Mouse (Mus musculus) retina, postnatal 1 day (tissue): ENCODE measurements around the gene Ccr4.
A peak's percentile ranks its signal among the peaks of the same experiment; 100 is the strongest.

Experiments used
- DNase-seq: peaks from one replicate; pipeline ENCODE4 v3.0.0-alpha.2; 2012

Gene Ccr4

DNA sequence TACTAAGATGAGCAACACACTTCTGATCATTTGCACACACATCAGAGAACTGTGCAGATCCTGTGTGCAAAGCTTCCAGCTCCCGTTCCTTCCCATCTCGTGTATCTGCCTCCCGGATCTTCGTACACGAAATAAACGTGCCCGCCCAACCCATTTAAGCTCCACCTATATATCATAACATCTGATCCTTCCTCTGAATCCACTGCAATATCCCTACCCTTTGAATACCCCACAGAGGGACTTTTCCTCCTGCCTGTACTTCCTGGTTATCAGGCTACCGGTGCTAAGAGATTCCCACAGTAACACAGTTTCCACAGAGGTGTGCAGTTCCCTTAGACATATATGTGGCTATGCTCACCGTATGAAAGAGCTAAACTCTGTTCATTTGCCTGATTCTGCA lies at the start of gene Ccr4:
Gene Ccr4, minus strand, starts transcription at position 101 of the 400 bp plus-strand sequence.
- no peak for DNase-seq

DNA sequence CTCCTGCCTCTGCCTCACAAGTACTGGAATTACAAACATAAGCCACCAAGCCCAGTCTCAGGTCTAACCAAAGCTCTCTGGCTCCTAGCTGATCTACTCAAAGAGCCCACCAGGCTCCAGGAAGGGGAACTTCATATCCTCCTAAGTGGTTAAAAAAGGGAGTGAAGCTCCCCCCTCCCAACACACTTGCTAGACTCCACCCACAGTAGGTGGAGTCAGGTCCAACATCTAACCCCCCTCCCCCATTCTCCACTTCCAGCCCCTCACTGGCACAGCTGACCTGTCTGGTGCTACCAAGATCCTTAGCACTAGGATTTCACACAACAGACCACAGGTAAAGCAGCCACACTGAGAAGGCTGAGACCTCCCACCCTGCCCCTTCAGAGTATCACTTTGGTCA lies 49.1 kb upstream of the Ccr4 start:
- DNase-seq: peak; percentile 34

DNA sequence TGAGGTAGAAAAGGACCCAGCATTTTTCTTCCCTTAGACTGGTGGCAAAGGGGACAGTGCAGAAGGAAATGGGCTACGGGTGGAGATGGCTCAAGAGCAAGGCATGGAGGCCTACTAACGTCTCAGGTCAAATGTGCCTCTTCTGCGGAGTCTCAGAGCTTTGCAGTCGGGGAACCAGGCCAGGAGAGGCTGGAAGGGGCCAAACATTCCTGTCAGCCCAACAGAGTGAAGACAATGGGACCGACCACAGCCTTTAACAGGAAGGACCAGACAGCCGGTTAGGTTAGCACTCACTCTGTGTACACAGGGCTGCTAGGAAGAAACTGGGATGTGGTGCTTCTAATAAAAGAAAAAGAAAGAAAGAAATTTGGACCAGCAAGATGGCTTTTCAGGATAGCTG lies 45.3 kb upstream of the Ccr4 start:
- DNase-seq: no peak

DNA sequence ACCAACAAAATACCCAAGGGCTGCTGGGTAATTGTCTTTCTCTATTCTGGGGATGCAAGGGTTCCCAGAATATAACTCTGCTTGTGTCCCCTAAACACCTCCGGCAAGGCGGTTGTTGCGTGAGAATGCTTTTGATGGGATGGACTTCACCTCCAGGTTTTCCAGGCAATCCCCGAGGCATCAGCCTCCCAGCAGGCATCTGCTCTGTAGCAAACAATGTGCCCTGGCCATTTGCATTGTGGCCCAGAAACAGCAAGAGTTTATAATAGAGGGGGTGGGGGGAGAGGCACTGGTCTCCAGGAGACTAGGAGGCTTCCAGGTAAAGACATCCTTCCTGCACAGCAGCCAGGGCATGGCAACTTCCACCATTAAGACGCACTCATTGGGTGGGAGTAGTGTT lies 44.4 kb upstream of the Ccr4 start:
- DNase-seq: peak; percentile 82

DNA sequence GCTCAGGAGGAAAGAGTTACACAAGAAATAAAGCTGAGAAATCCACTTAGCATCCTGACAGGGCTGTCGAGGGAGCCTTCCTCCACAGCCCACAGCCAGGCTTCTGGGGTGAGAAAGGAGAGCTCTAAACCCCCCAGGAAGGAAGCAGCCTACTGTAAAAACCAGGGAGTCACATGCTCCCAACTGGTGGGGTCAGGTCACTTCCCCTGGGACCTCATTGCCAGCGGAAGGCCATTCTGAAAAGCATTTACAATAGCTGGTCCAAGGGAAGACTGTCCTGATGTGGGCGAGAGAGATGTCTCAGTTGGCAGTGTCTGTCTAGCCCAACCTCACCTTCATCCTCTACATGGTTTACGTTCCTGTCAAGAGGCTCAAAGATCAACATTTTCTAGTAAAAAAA lies 43.8 kb upstream of the Ccr4 start:
- DNase-seq: no peak

DNA sequence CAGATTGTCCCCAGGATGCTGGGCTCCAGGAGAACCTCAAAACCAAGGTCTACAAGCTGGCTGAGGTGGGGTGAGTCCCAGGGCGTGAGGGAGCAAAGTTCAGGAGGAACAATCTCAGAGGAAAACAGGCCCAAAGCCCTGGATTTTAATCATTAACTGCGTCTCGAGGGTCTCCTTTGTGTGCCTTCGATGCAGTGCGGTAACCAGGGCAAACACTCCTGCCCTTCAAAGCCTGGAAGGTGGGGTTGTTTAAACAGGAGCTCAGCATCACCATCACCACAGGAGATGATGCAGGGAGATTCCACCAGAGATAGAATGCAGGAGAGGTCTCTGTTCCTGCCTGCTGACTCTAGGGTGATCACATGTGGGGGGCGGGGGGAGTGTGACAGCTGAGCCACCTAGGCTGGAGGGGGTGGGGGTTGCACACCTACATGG lies 42.9 kb upstream of the Ccr4 start:
- DNase-seq: no peak

DNA sequence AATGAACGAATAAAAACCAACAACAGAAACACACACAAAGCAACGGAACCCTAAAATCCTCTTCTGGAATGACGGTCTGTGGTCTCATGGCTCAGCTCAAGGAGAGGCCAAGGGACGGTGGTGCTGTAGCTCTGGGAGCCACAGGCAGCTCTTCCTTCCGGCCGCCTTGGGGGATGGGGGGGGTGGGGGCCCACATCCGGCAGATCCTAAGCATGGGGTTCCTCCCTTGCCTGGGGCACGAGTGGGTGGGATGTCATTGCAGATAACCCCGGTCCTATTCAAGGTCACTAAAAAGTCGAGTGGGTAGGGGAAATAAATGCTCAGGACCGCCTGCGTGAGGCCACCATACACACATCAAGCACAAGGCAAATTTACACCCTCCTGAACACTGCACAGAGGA lies 42.0 kb upstream of the Ccr4 start:
- no peak for DNase-seq

DNA sequence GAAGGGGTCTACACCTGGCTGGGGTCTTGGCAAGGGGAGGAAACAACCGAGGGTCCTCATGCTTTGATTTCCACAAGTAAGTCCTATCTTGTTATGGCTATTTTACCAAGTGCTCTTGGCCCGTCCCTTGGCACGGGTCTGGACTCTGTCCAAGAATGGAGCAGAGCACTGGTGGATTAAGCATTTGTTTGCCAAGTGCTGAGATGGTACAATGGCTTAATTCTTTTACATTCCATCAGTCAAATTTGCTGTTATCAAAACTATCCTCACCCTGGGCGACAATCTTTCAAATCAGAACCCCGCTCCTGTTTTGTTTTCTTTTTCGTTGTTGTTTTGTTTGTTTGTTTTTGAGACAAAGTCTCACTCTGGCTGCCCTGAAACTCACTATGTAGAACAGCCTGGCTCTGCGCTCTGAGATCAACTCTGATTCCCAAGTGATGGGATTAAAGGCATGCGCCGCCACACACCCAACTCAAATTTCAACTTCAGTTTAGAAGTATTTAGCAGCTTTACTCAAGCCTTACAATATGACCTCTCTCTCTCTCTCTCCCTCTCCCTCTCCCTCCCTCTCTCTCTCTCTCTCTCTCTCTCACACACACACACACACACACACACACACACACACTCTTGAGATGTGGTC lies 40.2 kb upstream of the Ccr4 start:
- no peak for DNase-seq

DNA sequence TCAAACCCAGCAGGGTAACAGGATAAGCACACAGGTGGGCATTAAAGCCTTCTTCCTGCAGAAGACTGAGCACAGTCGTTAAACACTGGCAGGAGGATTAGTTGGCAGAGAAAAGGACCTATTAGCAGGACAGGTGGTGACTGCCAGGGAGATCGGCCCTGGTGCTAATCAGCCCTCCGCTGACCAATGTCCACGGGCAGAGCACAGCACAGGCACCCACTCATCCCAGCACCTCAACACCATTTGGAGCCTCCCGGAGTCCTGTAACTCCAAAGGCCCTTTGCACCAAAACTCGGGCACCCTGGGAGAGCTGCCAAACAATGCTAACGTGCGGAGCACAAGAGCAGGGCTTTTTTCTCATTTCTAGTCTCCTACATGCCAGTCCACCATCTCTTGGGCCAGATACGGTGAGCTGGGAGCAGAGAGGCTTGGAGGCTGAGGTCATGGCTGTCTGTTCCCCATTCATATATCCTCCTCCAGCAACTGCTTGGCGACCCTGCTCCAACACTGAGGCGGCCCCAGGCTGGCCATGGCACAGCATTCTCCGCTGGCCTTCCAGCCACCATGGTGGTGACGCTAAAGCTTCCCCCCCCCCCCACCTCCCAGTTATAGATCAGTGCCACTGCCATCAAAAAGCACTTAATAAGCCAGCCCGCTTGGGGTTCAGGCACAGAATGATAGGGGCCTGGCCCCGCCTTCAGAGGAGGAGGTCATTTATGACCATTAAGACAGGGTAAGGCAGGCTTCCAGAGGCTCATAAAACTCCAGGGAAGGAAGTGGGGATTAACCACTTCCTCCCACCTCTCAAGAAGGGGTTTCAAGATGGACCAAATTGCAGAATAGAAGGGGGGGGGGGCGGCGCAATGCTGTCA lies 39.4 kb upstream of the Ccr4 start:
- DNase-seq: no peak

DNA sequence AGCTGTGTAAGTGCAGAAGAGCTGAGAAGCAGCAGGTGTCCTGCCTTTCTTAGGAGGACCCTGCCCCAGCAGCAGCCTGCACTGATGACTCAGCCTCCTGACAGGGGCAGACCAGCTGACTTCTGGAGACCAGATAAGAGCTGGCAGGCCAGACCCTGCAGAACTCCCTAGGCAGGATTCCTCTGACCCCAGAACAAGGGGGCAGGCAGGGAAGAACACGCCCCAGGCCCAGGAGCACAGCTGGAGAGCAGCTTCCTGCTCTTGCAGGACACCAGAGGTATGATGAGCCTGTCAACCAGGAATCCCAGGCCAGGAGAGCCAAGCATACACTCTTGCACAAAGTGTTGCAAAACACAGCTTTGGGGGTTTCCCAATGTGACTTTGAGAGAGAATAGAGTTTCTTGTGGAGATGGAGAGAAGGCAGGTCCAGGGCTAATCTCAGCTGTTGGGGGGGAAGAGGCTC lies 36.6 kb upstream of the Ccr4 start:
- DNase-seq: no peak

DNA sequence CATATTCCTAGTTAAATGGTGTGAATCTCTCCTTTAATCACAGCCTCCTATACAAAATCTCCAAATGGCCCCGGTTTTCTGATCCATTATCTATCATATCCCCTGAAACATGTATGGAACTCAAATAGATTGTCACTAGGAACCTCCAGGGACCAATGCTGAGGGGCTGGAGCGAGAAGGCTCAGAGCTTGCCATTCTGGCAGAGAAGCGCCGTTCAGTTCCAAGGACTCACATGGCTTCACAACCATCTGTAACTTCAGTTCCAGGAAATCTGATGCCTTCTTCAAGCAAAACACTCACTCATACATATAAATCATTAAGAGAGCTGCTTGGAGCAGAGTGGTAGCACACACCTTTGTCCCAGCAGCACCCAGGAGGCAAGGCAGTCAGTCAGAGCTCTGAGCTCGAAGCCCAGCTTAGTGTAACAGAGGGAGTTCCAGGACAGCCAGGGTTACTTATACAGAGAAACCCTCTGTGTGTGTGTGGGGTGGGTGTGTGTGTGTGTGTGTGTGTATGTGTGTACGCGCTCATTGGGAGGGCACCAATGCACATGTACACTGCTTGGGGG lies 34.4 kb upstream of the Ccr4 start:
- DNase-seq: no peak

DNA sequence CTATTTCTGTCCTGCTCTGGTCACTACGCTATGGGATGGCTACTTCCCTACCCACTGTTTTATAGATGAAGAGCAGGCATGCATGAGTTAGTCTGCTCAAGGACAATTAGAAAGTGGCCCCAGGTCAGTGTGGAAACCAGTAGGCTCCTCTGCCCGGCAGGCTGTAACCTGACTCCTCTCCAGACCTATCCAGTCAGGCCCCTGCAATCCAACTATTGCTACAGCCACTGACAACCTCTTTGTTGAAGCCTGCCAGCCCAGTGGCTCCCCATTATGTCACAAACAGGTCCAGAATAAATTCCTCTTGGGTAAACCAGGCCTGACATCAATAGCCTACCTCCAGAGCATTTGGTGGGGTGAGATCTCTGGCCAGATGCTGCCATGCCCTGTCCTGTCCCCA lies 31.9 kb upstream of the Ccr4 start:
- DNase-seq: no peak

DNA sequence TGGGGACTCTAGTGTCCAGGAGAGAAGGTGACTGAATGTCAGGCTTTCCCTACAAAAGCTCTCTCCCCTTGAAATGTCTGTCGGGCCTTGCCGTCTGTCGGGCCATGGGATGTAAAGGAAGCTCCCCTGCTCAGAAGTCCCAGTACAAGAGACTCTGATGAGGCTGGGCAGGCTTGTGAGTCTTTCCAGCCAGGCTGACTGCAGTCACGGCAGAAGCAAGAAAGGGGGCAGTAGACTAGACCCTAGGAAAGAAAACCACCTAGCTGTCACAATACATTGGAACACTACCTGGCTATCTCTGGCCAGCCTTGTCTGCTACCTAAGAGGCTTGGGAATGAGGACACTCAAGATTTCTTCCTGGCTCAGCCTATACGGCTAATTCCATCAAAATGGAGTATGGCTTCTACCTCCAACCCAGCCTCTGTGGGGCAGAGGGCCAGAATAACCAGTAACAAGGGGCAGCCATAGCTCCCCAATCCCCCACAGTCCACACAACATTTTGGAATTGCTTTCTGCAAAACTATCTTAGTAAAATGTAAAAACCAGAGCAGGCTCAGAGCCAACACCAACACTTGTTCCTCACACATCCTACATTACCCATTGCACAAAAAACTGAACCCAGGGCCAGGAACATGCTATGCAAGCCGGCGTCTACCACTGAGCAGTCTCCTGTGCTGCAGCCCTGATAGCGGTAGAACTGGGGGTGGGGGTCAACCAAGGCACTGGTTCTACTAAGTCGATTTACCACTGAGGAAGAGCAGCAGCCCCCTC lies 30.2 kb upstream of the Ccr4 start:
- DNase-seq: no peak

DNA sequence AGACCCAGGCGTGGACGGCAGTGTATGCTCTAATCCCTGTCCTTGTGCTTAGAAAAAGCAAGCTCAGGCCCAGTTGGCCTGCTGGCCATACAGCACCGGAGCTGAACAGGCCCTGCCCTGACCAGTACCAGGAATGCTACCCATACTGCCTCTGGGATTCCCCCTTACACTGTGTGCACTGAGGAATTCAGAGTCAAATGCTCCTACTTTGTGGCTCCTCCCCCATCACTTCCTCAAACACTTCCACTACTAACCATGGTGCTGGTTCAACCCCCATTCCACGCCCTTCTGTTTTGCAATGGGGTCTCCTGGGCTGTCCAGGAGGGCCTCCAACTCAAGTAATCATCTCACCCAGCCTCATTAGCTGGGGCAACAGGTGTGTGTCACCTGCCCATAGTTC lies 29.1 kb upstream of the Ccr4 start:
- no peak for DNase-seq

DNA sequence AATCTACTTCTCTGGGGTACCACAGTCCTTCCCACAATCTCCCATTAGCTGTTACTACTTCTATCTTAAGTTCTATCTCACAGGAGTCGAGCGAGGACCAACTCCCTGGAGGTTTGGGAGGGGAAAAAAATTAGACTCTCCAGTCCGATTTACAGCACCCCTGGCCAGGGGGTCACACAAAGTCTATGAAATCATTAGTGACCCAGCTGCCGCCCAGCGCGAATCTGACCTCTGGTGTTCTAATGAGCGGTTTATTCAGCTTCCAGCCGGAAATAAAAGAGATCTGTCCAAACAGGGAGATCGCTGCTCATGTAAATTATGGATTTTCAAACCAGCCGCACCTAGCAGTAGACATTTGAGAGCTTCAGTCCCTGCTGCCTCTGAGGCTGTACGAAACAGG lies 26.6 kb upstream of the Ccr4 start:
- peak; percentile 56 for DNase-seq

DNA sequence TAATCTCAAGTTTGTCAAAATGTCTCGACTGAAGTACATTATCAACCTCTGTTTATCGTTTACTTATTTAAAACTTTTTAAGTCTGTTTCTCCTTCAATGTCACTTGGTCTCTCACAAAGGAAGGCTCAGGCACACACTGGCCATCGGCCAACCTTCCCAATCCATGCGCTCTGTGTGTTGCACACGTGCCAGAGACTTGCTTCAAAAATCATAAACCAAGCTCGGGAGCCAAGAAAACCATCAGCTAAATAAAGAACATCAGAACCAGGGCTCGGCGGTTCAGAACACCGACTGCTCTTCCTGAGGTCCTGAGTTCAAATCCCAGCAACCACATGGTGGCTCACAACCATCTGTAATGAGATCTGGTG lies 23.9 kb upstream of the Ccr4 start:
- DNase-seq: no peak

DNA sequence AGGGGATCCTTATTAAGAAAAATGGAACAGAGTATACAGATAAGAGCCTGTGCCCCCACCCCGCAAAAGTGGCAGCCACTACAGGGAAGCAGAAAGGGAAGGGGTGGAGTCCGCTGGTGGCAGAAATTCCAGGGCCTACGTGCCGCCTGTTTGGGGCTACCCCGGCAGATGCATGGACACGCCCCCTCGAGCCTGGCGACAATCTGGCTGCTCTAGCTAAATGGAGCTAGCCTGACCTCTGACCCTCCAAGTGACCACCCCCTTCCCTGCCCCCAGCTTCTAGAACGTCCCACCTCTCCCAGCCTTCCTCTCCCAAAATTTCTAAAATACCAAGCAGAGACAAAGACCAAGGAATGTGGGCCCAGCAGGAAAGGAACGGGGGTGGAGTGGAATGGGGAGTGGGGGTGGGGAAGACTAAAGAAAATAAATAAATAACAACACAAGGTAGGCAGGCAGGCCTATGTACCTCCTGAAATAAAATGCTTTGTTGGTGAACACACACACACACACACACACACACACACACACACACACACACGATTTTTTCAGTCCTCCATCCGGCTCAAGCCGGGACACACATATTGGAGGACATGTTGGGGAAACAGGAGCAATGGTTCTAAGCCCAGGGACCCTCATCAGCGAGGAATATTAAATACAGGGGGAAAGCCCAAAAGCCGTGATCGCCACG lies 23.4 kb upstream of the Ccr4 start:
- DNase-seq: peak; percentile 73

DNA sequence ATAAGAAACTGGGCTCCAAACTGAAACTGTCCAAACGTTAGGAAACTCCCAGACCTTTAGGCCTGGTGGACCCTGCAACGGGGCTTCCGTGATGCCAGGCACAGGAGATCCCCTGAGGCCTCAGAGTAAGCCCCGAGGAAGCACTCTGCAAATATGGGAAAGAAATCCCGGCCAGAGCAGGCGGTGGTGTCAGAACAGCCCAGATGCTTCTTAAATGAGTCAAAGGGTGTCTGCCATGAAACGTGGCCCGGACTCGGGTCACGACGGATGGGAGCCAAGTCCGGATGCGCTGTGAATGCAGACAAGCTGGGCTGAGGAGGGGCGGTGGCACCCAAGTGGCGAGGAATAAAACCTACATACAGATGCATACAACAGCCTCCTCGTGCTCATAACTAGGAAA lies 22.4 kb upstream of the Ccr4 start:
- DNase-seq: peak; percentile 87

DNA sequence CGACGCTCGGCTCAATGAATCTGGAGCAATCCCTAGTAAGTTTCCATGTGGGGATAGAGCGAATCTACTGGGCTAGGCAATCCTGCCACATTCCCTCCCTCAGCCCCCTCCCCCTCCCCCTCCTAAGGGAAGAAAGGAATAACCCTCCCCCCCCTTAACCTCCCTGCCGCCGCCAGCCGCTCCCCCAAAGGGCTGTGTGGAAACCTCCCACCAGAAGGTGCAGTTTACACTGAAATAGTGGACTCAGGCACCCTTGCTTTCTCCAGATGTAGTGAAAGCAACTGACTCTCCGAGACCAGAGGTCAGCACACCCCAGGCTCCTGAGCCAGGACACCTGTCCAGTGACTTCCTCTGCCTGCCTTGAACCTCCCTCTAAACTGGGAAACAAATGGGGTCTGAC lies 21.9 kb upstream of the Ccr4 start:
- DNase-seq: peak; percentile 56

DNA sequence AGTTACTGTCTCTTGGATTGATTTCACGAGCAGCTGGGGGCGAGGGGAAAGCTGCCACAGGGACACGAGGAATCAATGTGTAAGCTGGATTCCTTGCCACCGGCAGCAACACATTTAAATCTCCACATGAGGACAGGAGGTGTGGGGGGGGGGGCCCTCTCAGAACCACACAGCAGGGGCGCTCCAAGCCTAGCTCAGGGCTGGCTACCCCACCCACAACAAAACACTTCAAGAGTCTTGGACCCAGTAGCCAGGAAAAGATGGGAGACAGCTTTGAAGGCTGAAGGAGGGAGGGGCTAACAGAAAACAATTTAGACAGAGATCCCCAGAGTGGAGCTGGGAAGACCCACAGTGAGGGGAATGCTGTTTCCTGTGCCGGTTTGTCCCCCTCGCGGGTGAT lies 21.2 kb upstream of the Ccr4 start:
- DNase-seq: peak; percentile 58

DNA sequence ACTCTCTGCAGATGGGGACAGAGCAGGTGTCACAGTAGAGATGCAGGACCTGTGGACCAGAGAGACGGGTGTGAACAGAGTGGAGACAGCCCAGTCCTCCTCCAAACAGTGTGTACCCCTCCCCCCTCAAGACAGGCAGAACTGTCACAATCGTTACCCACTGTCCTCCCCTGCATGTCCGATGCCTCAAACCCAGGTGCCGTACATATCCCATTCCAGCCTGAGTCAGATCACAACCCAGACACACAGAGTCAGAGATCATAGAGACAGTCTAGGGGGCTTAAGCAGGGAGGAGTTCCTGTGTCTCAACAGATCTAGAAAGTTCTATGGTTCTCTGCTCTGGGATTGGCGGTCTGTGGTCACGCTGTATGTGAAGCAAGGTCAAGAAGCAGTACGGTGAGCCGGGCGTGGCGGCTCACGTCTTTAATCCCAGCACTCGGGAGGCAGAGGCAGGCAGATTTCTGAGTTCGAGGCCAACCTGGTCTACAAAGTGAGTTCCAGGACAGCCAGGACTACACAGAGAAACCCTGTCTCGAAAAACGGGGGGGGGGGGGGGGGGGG lies 20.4 kb upstream of the Ccr4 start:
- DNase-seq: no peak

DNA sequence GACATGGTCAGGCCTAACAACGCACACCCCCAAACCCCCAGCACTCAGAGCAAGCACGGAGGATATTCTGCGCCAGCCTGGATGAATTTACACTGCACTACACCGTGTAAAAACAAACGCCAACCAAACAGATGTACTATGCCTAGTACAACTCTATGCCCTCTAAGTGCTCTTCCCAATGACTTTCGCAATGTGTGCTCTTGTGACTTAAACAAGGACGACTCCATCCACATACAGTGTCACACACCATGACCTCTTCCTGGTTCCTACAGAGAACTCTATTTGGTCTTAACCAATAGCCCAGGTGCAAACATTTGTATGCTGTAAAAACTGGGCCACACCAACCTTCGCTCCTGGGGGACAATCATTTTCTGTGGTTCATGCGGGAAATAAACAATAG lies 17.8 kb upstream of the Ccr4 start:
- DNase-seq: no peak
